Mouse (Mus musculus): ENCODE measurements around the gene Nrp2.

Nrp2 gene

GRCm38 (mm10) chr1:62820170-62820569 lies 117.1 kb downstream of the Nrp2 start:
- no peak for DNase-seq (ENCODE audit: low read depth, low spot score)

GRCm38 (mm10) chr1:62821509-62822398 lies 118.7 kb downstream of the Nrp2 start:
- no peak for DNase-seq (ENCODE audit: low read depth, low spot score)

DNA sequence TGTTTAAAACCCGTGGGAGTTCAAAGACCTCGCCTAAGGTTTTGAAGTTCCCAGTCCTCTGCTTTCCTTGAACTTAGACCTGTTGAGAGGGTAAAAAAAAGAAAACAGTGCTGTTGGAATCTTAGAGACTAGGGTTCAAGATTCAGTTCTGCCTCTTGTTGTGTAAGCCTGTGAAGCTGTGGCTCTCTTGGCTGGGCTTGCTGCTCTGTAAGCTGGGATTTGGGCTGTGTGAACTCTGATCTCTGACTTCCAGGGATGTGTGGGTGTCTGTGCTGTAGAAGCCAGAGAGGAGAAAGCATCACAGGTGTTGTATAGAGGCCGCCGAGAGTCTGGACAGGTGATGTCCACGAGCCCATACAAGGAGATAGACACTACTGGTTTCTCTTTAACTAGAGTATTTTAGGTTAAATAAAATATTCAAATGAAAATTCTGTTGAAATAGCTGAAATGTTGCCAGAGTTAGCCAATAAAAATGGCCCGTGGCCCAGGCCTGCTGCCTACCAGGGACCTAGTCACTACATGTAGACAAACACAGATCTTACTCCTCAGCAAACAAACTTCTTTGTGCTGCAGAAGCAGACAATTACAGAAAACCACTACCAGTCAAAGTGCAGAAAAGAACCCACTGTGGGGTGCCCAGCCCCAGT lies 120.6 kb downstream of the Nrp2 start:
- no peak for DNase-seq (ENCODE audit: low read depth, low spot score)

DNA sequence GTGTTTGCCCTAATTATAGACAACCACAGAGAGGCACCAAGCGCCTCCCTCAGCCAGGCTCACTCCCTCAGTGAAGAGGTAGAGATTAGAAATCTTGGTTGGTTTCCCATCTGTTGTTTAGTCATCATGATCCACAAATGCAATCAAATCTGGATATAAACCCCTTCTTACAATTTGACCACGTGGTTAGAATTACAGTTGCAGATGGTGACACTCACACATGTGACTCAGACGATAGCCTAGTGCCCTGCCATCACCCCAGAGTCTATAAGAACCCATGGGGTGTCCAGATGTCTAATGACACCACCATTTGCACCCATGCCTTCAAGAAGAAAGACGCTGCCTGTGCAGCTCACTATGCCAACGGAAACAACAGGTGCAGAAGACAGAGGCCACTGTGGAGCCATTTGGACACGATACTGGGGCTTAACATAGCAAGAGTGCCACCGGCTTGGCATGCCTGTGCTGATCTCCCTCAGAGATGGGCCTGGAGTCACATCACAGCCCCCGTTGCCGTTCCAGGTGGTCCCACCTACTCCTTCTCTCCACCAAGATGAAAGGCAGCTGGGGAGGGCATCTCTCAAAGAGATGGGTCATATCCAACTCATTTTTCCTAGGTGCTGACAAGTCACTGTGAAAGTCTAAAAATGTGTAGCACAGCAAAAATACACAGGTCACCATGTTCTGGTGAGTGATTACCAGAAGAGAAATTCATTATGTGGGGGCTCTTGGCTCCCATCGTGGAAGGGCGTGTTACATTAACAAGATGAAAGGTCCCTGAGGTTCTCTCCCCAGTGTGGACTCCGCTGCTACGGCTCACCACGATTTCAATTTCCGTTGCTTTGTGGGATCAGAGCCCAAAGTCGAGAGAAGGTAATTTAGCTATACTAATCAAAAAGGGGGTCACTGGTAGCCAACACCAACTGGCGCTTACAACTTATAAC lies 123.0 kb downstream of the Nrp2 start:
- DNase-seq (ENCODE audit: low read depth, low spot score), result no peak

DNA sequence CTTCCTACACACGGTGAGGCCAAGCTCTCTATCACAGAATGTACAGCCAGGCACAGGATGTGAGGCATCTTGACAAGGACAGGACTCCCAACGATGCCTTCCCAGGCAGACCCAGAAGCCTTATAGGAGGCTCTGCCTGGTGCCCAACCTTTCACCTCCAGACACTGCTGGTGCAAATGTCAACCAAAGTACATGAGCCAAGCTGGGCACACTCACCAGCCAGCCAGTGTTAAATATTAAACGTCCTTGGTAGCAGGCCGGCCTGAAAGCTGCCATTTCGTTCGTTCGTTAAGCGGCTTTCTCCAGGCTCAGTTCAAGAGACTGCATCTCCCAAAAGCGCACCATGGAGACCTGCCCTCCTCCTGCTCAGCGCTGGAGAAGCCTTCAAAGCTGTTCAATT lies 124.2 kb downstream of the Nrp2 start:
- no peak for DNase-seq (ENCODE audit: low read depth, low spot score)

- no peak for DNase-seq (ENCODE audit: low read depth, low spot score)
These were observed 125.1 kb downstream of the Nrp2 start for GRCm38 (mm10) chr1:62828156-62828555.

- DNase-seq (ENCODE audit: low read depth, low spot score), result no peak
These were observed 126.8 kb downstream of the Nrp2 start for GRCm38 (mm10) chr1:62829690-62830417.

DNA sequence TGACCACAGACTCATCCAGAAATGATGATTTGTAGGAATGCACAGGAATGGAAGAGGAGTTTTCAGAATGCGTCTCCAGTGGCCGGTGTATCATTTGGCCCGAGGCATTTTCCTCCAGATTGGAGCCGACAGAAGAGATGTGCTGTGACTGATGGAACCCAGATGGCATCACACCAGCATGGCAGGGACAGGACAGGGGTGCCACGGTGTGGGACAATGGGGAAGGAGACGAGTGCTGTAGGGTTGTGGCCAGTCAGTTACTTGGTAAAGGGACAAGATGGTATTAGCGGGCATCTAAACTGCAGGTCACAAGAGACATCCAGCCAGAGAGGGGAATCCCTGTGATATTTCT lies 127.3 kb downstream of the Nrp2 start:
- no peak for DNase-seq (ENCODE audit: low read depth, low spot score)

DNA sequence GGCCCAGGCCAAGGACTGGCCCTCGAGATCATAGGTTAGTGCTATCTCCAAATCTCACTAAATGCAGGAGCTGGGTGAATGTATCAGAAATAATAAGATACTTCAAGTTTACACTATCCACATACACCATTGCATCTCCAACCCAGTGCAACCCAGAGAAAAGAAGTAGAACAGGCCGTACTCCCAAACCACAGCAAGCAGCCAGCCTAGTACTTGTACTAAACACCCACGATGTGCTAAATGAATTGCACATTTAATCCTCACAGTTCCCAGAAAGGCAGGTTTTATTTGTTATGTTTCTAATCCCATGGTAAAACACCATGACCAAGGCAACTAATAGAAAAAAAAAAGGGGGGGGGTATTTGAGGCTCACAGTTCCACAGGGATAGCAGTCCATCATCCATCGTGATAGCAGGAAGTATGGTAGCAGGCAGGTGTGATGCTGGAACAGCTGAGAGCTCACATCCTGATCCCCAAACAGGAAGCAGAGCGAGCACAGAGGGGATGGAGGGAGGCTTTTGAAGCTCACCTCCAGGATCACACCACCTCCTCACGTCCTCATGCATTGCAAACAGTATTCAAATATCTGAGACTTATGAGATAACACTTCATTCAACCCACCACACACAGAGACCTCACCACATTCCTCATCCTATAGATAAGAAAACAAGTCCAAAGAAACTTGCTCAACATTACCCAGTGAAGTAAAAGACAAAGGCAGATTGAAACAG lies 128.8 kb downstream of the Nrp2 start:
- DNase-seq (ENCODE audit: low read depth, low spot score), result no peak

- no peak for DNase-seq (ENCODE audit: low read depth, low spot score)
These were observed 130.3 kb downstream of the Nrp2 start for GRCm38 (mm10) chr1:62833356-62833755.

- DNase-seq (ENCODE audit: low read depth, low spot score), result no peak
These were observed 131.5 kb downstream of the Nrp2 start for GRCm38 (mm10) chr1:62834443-62835185.

GRCm38 (mm10) chr1:62838083-62838482 lies 135.0 kb downstream of the Nrp2 start:
- no peak for DNase-seq (ENCODE audit: low read depth, low spot score)

- DNase-seq (ENCODE audit: low read depth, low spot score), result no peak
These were observed 135.5 kb downstream of the Nrp2 start for GRCm38 (mm10) chr1:62838631-62839030.

DNA sequence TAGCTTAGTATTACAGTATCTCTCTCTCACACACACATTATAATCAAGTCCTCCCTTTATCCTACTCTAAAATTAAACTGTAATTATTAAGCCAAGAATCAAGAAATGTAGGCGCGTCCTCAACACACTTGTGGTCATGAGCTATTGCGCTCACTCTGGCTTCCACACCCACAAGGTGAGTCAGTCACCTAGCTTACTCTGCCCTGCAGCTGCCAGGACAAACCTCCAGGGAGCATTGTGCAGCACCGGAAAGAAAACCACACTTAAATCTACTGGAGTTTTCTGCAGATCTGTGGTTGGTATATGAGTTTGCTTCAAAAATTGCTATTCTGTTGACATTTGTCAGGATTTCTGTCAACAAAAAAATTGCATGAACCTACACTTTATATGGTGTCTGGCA lies 140.1 kb downstream of the Nrp2 start:
- DNase-seq (ENCODE audit: low read depth, low spot score), result no peak

DNA sequence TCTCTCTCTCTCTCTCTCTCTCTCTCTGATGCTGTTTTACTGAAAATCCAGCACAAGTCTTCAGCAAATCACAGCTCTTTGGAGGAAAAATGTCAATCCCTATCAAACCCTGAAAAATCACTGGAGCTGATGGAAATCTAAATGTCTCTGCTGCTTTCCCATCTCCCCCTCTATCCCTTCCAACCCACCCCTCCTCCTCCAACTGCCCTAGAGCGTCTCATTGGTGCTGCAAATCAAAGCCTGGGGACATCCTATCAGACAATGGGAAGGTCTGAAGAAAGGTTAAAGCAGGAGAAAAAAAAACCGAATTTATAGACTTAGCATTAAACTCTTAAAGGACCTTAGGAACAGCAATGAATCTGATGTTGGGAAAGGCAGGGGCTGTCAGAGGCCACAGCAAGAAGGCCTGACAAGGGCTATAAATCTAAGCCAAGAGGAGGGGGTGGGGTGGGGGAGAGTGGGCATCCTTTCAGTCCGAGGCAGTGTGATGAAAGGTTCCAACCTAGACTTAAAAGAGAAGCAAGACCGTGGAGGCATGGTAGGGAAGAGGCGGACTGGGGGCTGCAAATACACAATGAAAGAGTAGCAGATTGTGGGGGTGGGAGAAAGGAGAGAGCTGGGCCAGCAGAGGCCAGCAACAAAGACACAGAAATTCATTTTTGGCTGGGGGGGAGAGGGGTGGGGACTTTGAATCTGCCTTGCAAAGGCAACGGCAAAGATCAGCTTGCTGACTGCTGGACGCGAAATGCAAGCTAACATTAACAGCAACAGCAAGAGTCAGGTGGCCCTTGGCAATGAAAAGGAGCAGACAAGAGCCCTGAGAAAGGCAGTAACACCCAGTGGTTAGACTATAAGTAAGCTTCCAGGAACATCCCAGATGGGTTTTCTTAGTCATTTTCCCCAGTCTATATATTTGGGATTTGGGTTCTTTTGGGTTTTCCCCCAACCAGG lies 148.2 kb downstream of the Nrp2 start:
- peak; percentile 57 for DNase-seq (ENCODE audit: low read depth, low spot score)

DNA sequence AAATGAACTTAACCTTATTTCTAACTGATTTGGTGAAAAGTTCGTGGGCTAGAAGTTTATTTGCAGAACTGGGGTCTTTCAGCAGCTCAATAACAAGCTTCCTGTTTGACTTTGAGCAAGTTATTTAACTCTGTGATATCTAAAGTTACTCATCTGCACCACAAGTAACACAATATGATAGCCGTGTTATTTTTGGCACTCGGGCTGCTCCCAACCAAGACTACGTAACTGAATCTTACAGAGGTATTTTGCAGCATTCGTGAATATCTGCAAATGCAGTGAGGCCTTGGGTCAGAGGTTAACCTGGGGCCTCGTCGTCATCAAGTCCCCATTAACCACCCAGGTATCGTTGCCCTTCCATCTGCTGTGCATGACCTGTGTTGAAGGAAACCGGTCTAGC lies 150.3 kb downstream of the Nrp2 start:
- no peak for DNase-seq (ENCODE audit: low read depth, low spot score)

- DNase-seq (ENCODE audit: low read depth, low spot score), result no peak
These were observed 150.9 kb downstream of the Nrp2 start for GRCm38 (mm10) chr1:62853996-62854395.

DNA sequence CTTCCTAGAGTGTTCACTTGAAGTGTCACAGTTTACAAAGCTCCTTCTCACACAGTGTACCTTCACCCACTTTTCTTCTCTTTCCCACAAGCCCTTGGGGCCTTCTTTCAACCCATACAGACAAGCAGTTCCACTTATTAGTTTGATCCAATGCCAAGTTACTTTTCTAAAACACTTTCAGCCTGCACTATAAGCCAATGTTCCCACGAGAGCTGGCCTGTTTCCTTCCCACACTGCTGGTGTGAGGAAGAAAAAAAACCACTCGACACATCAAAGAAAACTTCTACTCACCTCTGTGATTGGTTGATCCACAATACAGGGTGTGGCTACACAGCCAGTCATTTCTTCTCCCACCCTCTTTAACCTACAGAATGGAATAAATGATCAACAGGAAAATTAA lies 156.0 kb downstream of the Nrp2 start:
- no peak for DNase-seq (ENCODE audit: low read depth, low spot score)

Data from embryo, embryonic 11.5 days (tissue).